Mouse (Mus musculus) thymus, adult 2 months (tissue): Measurements from ENCODE around the gene Ntn1. TPM values are rescaled to one million over a fixed set of nuclear protein-coding genes. Genes with fewer than 3 reads are reported as not detected.

Source experiments
- DNase-seq: peaks from one replicate; pipeline ENCODE4 v3.0.0; 2021
- H3K27ac ChIP-seq: fragments of 200-500 bp; 2 replicates; pipeline ENCODE4 v1.5.1; 2012; ENCODE audit warnings: low read length, control low read depth; ENCODE audit not compliant: control insufficient read depth, insufficient read depth
- H3K27me3 ChIP-seq: fragments of 200-500 bp; 2 replicates; pipeline ENCODE4 v1.6.1; 2012; ENCODE audit warnings: mild to moderate bottlenecking, low read length, moderate library complexity, mixed read lengths; ENCODE audit not compliant: control insufficient read depth, insufficient read depth
- H3K36me3 ChIP-seq: fragments of 200-500 bp; 2 replicates; pipeline ENCODE4 v1.6.1; 2012; ENCODE audit warnings: mild to moderate bottlenecking, low read length, moderate library complexity; ENCODE audit not compliant: control insufficient read depth, insufficient read depth
- H3K4me1 ChIP-seq: fragments of 200-500 bp; replicated peaks from 2 replicates; pipeline ENCODE4 v1.6.1; 2012; ENCODE audit warnings: low read length; ENCODE audit not compliant: control insufficient read depth, insufficient read depth
- H3K4me3 ChIP-seq: fragments of 200-500 bp; 2 replicates; pipeline ENCODE4 v1.5.1; 2012; ENCODE audit warnings: mild to moderate bottlenecking, low read length, control low read depth, moderate library complexity; ENCODE audit not compliant: control insufficient read depth, insufficient read depth
- CTCF ChIP-seq: fragments of 200-500 bp; IDR thresholded peaks from 2 replicates; pipeline ENCODE4 v1.5.1; 2012; ENCODE audit warnings: mild to moderate bottlenecking, control low read depth, low read length, moderate library complexity, borderline replicate concordance; ENCODE audit not compliant: control insufficient read depth, poor library complexity, insufficient read depth; ENCODE audit errors: extremely low read depth
- POLR2A ChIP-seq: fragments of 200-500 bp; IDR thresholded peaks from 2 replicates; pipeline ENCODE4 v1.6.1; 2012; ENCODE audit warnings: mild to moderate bottlenecking, low read length, control low read depth, moderate library complexity; ENCODE audit not compliant: control insufficient read depth, poor library complexity, insufficient read depth; ENCODE audit errors: extremely low read depth
- WGBS: fragments of 180-500 bp; shearing (Covaris S2); methylation state at CpG from one replicate; pipeline ENCODE4 v1.1.7; 2018; 5-methylcytosine and 5-hydroxymethylcytosine counted together
- polyA plus RNA-seq: library from polyadenylated mRNA; depleted of rRNA; stranded (reverse); fragments of >200 nt; gene quantifications from 2 replicates; pipeline ENCODE4 v1.2.3, GENCODE M21; 2012

Ntn1 gene
- polyA plus RNA-seq, 1 experiment: 16.6 TPM

DNA sequence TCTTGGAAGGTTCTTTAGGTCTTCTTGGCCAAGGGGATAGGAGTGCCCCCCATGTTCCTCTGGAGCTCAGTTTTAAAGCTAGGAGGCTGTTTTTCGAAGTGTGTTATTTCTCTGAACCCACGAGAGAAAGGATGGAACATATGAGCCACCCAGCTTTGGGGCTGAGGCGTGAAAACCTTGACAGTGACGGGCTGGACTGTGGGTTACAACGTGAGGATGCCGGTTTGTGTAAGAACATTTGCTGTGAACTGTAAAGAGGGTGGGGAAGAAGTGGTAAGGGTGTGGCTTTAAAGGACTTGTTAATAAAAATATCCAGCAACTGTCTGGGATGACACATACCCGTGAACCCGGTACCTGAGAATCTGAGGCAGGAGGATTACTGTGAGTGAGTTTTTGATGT lies 41.7 kb upstream of the Ntn1 start:
- Histone ChIP-seq H3K36me3 (peaks cover 5% of the 10 kb centered on the region; the same call in 1 of the 2 replicates), H3K4me1 (peaks cover 50% of the 10 kb centered on the region), H3K27me3 (no peaks in the 10 kb centered on the region), H3K27ac (no peak overlapping the region), H3K4me3 (no peak overlapping the region)
- TF ChIP-seq CTCF (no peak), POLR2A (no peak)
- DNase-seq: no peak
- 80% methylated on average over 8 of the region's 8 CpGs for WGBS

DNA sequence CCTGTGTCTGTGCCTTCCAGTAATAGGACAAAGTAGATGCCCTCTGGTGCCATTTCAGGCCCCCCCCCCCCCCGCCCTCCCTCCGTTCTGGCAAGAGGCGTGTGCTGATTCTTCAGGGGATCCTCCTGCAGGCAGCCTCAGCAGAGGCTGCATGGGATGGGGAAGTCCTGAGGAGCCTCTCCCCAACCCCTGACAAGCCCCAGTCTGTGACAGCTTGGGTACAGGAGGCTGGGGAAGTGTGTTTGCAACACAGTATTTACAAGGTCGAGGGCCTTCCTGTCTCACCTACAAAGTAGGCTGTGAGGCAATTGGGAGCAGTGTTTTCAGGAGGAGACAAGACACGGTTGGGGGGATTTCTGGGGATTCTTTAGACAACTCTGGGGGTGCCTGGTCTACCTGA lies 40.3 kb upstream of the Ntn1 start:
- 64% methylated on average over 5 of the region's 5 CpGs for WGBS
- TF ChIP-seq POLR2A (no peak), CTCF (no peak)

GRCm38 (mm10) chr11:68440100-68440499 lies 39.5 kb upstream of the Ntn1 start:
- H3K4me1 ChIP-seq: peaks cover 60% of the 10 kb centered on the region
- no peak overlapping the region for H3K27ac ChIP-seq
- H3K36me3 ChIP-seq: peaks cover 5% of the 10 kb centered on the region; the same call in 1 of the 2 replicates
- 88% methylated on average over 9 of the region's 9 CpGs for WGBS
- no peak for DNase-seq
- no peaks in the 10 kb centered on the region for H3K27me3 ChIP-seq
- H3K4me3 ChIP-seq: no peak overlapping the region
- TF ChIP-seq CTCF (no peak), POLR2A (no peak)

More for the DNA sequence above, 40.3 kb upstream of the Ntn1 start:
- H3K4me3 ChIP-seq: no peak overlapping the region
- peaks cover 5% of the 10 kb centered on the region; the same call in 1 of the 2 replicates for H3K36me3 ChIP-seq
- no peaks in the 10 kb centered on the region for H3K27me3 ChIP-seq
- no peak for DNase-seq
- no peak overlapping the region for H3K27ac ChIP-seq
- peaks cover 53% of the 10 kb centered on the region for H3K4me1 ChIP-seq

DNA sequence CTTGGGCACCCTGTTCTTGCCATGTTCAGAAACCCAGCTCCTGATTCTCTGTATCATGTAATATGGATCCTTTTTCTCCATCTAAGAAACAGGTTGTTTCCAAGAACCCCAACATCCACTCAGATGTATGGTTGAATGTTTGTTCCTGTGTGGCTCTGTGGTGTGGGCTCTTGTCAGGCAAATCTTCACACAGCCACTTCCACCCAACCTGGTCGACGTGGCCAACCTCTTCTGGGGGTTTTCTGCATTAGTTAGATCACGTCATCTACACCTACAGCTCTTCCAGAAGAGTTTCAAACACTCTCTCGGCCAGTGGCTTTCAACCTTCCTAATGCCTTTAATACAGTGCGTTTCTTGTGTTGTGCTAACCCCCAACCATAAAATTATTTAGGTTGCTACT lies 35.8 kb upstream of the Ntn1 start:
- H3K36me3 ChIP-seq: no peaks in the 10 kb centered on the region
- no peak overlapping the region for H3K27ac ChIP-seq
- H3K4me1 ChIP-seq: peaks cover 61% of the 10 kb centered on the region
- H3K27me3 ChIP-seq: no peaks in the 10 kb centered on the region
- WGBS: 46% methylated on average over 5 of the region's 5 CpGs
- no peak for DNase-seq
- TF ChIP-seq POLR2A: no peak
- TF ChIP-seq CTCF: no peak
- H3K4me3 ChIP-seq: no peak overlapping the region

GRCm38 (mm10) chr11:68435601-68436000 lies 35.0 kb upstream of the Ntn1 start:
- Histone ChIP-seq H3K4me1 (peaks cover 62% of the 10 kb centered on the region), H3K36me3 (no peaks in the 10 kb centered on the region), H3K4me3 (no peak overlapping the region), H3K27ac (no peak overlapping the region; the same call in 1 of the 2 replicates), H3K27me3 (no peaks in the 10 kb centered on the region)
- 46% methylated on average over 4 of the region's 4 CpGs for WGBS
- no peak for DNase-seq
- TF ChIP-seq POLR2A: no peak
- TF ChIP-seq CTCF: no peak

GRCm38 (mm10) chr11:68434697-68435096 lies 34.1 kb upstream of the Ntn1 start:
- peaks cover 62% of the 10 kb centered on the region for H3K4me1 ChIP-seq
- 51% methylated on average over 2 of the region's 2 CpGs for WGBS
- no peak overlapping the region for H3K4me3 ChIP-seq
- H3K27me3 ChIP-seq: no peaks in the 10 kb centered on the region
- no peaks in the 10 kb centered on the region for H3K36me3 ChIP-seq
- no peak overlapping the region for H3K27ac ChIP-seq
- TF ChIP-seq CTCF (no peak), POLR2A (no peak)
- DNase-seq: no peak

GRCm38 (mm10) chr11:68433534-68433933 lies 32.9 kb upstream of the Ntn1 start:
- WGBS: 78% methylated on average over 5 of the region's 5 CpGs

More at GRCm38 (mm10) chr11:68433534-68433933, 32.9 kb upstream of the Ntn1 start:
- Histone ChIP-seq H3K4me3 (peak overlapping the region; percentile 17; the same call in 1 of the 2 replicates), H3K4me1 (peaks cover 55% of the 10 kb centered on the region), H3K36me3 (no peaks in the 10 kb centered on the region), H3K27ac (peak overlapping the region; percentile 7), H3K27me3 (no peaks in the 10 kb centered on the region)
- no peak for TF ChIP-seq POLR2A
- TF ChIP-seq CTCF: no peak
- DNase-seq: no peak
